Mouse (Mus musculus) hindbrain, embryonic 11.5 days (tissue): ENCODE measurements at regions not wholly inside any gene's neighbourhood (a gene's known extent, or its start where the extent isn't known, plus 50 kb on each side); places are given as distances from the start of the nearest gene placed in this dataset.

Source experiments
- ATAC-seq: fragments of 200-750 bp; cut with Nextera tagmentation; 2 replicates; pipeline ENCODE4 v1.8.0; 2017; ENCODE audit warnings: mild to moderate bottlenecking, moderate TSS enrichment, moderate library complexity; ENCODE audit not compliant: low FRiP score
- DNase-seq: peaks from one replicate; pipeline ENCODE4 v3.0.0-alpha.2; 2015; ENCODE audit warnings: low spot score
- H3K27ac ChIP-seq: fragments of 300-500 bp; sonication (generic); 2 replicates; pipeline ENCODE4 v1.5.1; 2014; ENCODE audit warnings: mild to moderate bottlenecking, low read depth, low read length
- H3K27me3 ChIP-seq: fragments of 300-500 bp; sonication (generic); 2 replicates; pipeline ENCODE4 v1.6.1; 2014; ENCODE audit warnings: mild to moderate bottlenecking, low read length, moderate library complexity, mixed read lengths; ENCODE audit not compliant: control insufficient read depth, insufficient read depth
- H3K36me3 ChIP-seq: fragments of 300-500 bp; sonication (generic); 2 replicates; pipeline ENCODE4 v1.6.1; 2014; ENCODE audit warnings: mild to moderate bottlenecking, low read length, moderate library complexity, mixed read lengths; ENCODE audit not compliant: control insufficient read depth, insufficient read depth
- H3K4me1 ChIP-seq: fragments of 300-500 bp; sonication (generic); replicated peaks from 2 replicates; pipeline ENCODE4 v1.6.1; 2014; ENCODE audit warnings: low read length, mixed read lengths; ENCODE audit not compliant: control insufficient read depth, insufficient read depth
- H3K4me2 ChIP-seq: fragments of 300-500 bp; sonication (generic); replicated peaks from 2 replicates; pipeline ENCODE4 v1.6.1; 2014; ENCODE audit warnings: mild to moderate bottlenecking, low read depth, low read length
- H3K4me3 ChIP-seq: fragments of 300-500 bp; sonication (generic); 2 replicates; pipeline ENCODE4 v1.5.1; 2014; ENCODE audit warnings: low read depth, low read length
- H3K9ac ChIP-seq: fragments of 300-500 bp; sonication (generic); 2 replicates; pipeline ENCODE4 v1.6.1; 2014; ENCODE audit warnings: low read depth, low read length
- H3K9me3 ChIP-seq: fragments of 300-500 bp; sonication (generic); 2 replicates; pipeline ENCODE4 v1.6.1; 2016; ENCODE audit warnings: low read length; ENCODE audit not compliant: control insufficient read depth
- WGBS: fragments of 180-500 bp; shearing (Covaris S2); extraction: QIAGEN DNeasy Blood & Tissue Kit; methylation state at CpG from one replicate; pipeline ENCODE4 v1.1.7; 2014; 5-methylcytosine and 5-hydroxymethylcytosine counted together

DNA sequence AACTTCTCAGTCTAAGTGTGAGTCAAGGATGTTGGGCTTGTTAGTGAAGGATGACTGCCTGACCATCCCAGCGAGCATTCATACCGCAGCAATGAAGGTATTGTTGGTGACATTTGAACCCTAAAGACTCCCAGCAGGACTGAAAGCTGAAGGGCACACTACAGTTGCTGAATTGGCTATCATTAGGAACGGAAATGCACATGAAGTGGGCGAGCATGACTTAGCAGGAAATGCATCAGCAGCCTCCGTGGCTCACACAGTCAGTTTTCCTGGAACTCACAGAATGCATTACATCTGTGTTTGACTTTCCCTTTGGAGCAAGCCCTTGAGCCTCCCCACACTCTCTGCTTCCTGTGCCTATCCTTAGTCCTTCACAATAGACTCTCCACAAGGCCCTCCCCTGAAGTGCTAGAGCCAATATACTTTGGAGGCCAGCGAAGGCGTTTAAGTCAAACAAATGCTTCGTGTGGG, 63.9 kb downstream of the Tmco5 start:
- WGBS, result 52% methylated on average over 8 of the region's 8 CpGs
- Histone ChIP-seq H3K9me3 (no peaks in the 10 kb centered on the region), H3K9ac (no peak overlapping the region), H3K4me2 (no peak overlapping the region), H3K27me3 (no peaks in the 10 kb centered on the region), H3K27ac (no peak overlapping the region), H3K36me3 (no peaks in the 10 kb centered on the region), H3K4me1 (no peaks in the 10 kb centered on the region), H3K4me3 (no peak overlapping the region)
- no peak for ATAC-seq
- no peak for DNase-seq

DNA sequence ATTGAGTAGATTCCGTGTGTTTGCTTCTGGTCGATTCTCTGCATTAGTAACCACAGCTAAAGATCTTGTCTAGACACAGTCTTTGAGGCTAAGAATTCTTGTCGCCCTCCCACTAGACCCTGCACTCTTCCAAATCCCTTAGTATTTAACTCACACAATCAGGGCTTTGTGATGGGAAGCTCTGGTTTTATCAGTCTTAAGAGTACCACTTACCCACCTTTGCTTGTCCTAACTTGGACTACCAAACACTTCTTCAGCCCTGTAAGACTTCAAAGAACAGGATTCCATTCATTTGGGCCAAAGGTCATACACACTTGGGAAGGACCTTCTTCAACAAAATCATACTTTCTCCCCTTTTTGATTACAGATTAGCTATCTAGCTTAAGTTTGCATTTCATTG, 70.0 kb downstream of the Tmco5 start:
- H3K27me3 ChIP-seq, result no peaks in the 10 kb centered on the region
- DNase-seq (no peak), ATAC-seq (no peak)
- H3K27ac ChIP-seq, result no peak overlapping the region
- WGBS, result 83% methylated on average over 3 of the region's 3 CpGs
- H3K4me1 ChIP-seq, result no peaks in the 10 kb centered on the region
- H3K4me3 ChIP-seq, result no peak overlapping the region
- H3K9ac ChIP-seq, result no peak overlapping the region
- no peaks in the 10 kb centered on the region for H3K9me3 ChIP-seq
- H3K4me2 ChIP-seq, result no peak overlapping the region
- H3K36me3 ChIP-seq, result no peaks in the 10 kb centered on the region

DNA sequence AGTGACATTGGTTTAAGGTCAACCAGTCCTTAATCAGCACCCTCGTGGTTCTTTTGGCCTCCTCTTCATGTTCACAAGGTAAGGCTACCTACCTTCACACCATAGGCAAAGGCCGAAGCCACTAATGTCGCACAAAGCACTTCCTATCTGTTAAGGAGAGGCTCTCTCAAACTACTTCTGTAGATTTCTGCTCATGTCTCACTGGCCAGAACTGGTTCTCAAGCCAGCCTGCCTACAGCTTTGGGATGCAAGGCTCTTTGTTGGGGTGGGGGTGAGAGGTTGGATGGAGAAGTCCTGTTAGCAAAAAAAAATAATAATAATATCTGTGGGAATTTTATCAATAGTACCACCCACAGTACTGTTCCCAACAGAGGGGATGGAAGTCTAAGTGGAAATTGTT, 71.2 kb downstream of the Tmco5 start:
- Histone ChIP-seq H3K4me1 (no peaks in the 10 kb centered on the region), H3K9ac (no peak overlapping the region), H3K27me3 (no peaks in the 10 kb centered on the region), H3K27ac (no peak overlapping the region), H3K9me3 (no peaks in the 10 kb centered on the region), H3K4me2 (no peak overlapping the region), H3K4me3 (no peak overlapping the region), H3K36me3 (no peaks in the 10 kb centered on the region)
- 82% methylated on average over 3 of the region's 3 CpGs for WGBS
- DNase-seq (no peak), ATAC-seq (no peak)

DNA sequence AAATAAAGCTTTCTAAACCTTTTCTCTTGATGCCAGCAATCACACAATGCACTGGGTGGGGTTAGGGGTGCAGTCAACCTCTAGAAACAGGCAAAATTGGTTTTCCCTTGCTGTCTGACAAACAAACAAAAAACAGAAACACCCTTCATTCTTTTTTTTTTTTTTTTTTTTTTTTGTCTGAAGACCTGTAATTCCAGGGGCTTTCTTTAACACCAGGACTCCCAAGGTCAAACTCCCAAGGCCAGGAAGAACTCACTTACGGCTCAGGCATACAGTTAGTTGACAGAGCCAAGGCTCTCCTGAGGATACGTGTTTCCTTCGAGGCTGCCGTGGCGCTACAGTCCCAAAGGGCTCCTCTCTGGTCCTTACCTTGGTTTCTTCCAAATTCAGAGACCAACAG, 71.7 kb downstream of the Tmco5 start:
- Histone ChIP-seq H3K9ac (no peak overlapping the region), H3K4me2 (no peak overlapping the region), H3K4me3 (no peak overlapping the region), H3K27ac (no peak overlapping the region), H3K9me3 (no peaks in the 10 kb centered on the region), H3K4me1 (no peaks in the 10 kb centered on the region), H3K27me3 (no peaks in the 10 kb centered on the region), H3K36me3 (no peaks in the 10 kb centered on the region)
- 87% methylated on average over 5 of the region's 5 CpGs for WGBS
- ATAC-seq (no peak), DNase-seq (no peak)

DNA sequence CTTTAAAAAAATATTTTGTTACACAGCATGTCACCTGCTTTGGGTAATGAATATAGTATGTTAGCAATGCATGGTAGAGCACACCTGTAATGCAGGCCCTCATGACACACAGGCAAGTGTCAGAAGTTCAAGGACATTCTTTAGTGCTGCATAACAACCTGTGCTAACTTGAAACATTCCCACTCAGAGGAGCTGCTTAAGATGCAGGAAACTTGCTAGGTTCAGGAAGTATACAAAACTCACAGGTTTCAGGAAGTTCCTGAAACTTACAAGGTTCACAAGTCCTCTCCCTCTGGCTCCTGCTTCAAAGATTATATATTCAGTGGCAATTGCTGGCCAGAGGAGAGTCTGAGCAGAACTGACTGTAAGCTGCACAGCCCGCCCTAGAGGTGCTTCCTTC, 73.0 kb downstream of the Tmco5 start:
- no peak for ATAC-seq
- 87% methylated on average over 1 of the region's 1 CpGs for WGBS
- H3K9ac ChIP-seq, result no peak overlapping the region
- H3K27ac ChIP-seq, result no peak overlapping the region
- no peak overlapping the region for H3K4me3 ChIP-seq
- no peaks in the 10 kb centered on the region for H3K36me3 ChIP-seq
- no peak overlapping the region for H3K4me2 ChIP-seq
- no peaks in the 10 kb centered on the region for H3K4me1 ChIP-seq
- H3K9me3 ChIP-seq, result no peaks in the 10 kb centered on the region
- H3K27me3 ChIP-seq, result no peaks in the 10 kb centered on the region
- DNase-seq, result no peak

DNA sequence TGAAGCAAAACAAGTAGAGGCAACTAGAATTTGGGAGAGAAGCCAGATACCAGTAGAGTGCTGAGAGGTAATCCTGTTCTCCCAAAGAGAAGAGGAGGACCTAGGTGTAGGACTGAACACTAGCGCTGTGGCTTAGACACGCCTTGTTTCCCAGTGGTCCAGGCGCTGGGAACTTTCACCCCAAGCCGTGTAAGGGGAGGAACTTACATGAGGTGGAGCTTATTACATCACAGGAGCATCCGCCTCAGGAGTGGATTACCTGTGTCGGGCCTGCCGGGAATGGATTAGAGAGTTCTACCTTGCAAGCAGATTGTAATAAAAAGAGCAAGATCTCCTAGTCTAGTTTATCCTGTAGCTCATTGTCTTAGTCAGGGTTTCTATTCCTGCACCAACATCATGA, 75.8 kb downstream of the Tmco5 start:
- Histone ChIP-seq H3K27ac (no peak overlapping the region), H3K9me3 (no peaks in the 10 kb centered on the region), H3K4me1 (no peaks in the 10 kb centered on the region), H3K27me3 (no peaks in the 10 kb centered on the region), H3K36me3 (no peaks in the 10 kb centered on the region), H3K4me3 (no peak overlapping the region), H3K9ac (no peak overlapping the region), H3K4me2 (no peak overlapping the region)
- WGBS, result 95% methylated on average over 7 of the region's 7 CpGs
- no peak for ATAC-seq
- DNase-seq, result no peak

DNA sequence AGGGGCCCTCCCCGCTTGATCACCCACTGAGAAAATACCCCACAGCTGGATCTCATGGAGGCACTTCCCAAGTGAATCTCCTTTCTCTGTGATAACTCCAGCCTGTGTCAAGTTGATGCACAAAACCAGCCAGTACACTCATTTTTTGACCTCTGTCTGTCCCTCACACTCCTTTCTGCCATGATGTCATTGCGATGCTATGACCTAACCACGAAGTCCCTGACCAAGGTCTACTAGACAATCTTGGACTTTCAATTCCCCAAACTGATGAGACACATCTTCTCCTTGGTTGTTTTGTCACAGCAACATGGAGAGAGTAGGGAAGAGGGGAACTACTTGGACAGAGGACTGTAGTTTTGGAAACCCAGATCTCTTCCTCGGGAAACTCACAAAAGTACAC, 76.4 kb downstream of the Tmco5 start:
- H3K4me1 ChIP-seq, result no peaks in the 10 kb centered on the region
- WGBS, result 93% methylated on average over 4 of the region's 4 CpGs
- H3K9ac ChIP-seq, result no peak overlapping the region
- no peak overlapping the region for H3K27ac ChIP-seq
- no peaks in the 10 kb centered on the region for H3K9me3 ChIP-seq
- no peak overlapping the region for H3K4me2 ChIP-seq
- DNase-seq (no peak), ATAC-seq (no peak)
- H3K36me3 ChIP-seq, result no peaks in the 10 kb centered on the region
- H3K27me3 ChIP-seq, result no peaks in the 10 kb centered on the region
- H3K4me3 ChIP-seq, result no peak overlapping the region

DNA sequence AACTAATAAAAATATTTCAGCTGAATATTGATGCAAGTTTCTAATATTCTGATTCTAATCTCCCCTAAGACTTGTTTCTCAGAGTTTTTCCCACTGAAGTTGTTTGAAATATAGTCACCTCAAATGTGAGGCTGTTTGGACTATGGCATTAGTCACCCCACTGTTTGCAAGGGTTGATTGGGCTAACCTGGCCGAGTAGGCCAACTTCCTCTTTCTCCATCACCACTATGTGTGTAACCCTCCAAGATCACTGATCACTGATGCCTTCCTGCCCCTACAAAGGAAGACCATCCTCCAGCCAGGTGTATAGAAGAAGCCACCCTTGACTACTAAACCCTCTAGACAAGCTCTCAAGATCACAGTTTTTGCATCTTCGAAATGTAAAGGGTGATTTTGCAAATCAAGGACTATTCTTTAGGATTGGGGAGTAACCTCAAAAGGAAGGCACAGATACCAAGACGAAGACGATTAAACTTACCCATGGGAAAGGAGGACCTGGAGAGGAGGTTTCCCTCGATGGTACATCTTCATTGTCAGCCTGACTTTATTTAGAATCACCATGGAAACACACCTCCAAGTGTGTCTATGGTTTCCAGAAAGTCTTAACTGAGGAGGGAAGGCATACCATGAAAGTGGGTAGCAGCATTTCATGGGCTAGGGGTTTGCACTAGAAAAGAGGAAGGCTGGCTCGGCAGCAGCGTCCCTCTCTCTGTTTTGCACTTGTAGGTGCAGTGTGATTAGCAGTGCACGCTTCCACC, 84.8 kb downstream of the Tmco5 start:
- Histone ChIP-seq H3K9me3 (no peaks in the 10 kb centered on the region), H3K27ac (no peak overlapping the region), H3K4me3 (no peak overlapping the region), H3K9ac (no peak overlapping the region), H3K36me3 (no peaks in the 10 kb centered on the region), H3K4me2 (no peak overlapping the region), H3K27me3 (no peaks in the 10 kb centered on the region), H3K4me1 (no peaks in the 10 kb centered on the region)
- DNase-seq (no peak), ATAC-seq (no peak)
- 82% methylated on average over 8 of the region's 8 CpGs for WGBS

DNA sequence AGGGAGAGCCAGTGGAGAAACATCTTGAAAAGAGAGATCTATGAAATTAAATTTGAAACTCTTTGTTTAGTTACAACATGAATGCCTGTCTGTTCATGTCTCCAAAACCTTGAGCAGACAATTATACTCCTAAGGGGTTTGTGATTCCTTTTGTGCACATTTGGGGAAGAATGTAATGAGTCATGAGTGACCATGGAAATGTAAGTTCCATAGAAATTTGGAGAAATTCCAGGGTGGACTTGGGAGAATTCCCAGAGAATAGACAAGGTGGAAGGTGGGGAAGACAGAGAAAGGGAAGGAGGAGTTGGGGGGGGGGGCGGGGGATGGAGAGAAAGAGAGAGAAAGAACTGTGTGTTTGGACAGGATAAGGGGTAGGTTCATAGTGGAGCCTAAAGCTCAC, 87.8 kb downstream of the Tmco5 start:
- H3K9me3 ChIP-seq, result no peaks in the 10 kb centered on the region
- no peak for DNase-seq
- H3K27me3 ChIP-seq, result no peaks in the 10 kb centered on the region
- WGBS, result no CpG with 5 or more reads among the region's 1 CpGs
- H3K4me1 ChIP-seq, result no peaks in the 10 kb centered on the region
- H3K4me2 ChIP-seq, result no peak overlapping the region
- H3K9ac ChIP-seq, result no peak overlapping the region
- no peak overlapping the region for H3K27ac ChIP-seq
- H3K36me3 ChIP-seq, result no peaks in the 10 kb centered on the region
- ATAC-seq, result no peak
- H3K4me3 ChIP-seq, result no peak overlapping the region
